Mouse (Mus musculus) thymus, adult 2 months (tissue): Measurements from ENCODE around the gene Tap1.

Experiments used
- CTCF ChIP-seq: fragments of 200-500 bp; IDR thresholded peaks from 2 replicates; pipeline ENCODE4 v1.5.1; 2012; ENCODE audit warnings: mild to moderate bottlenecking, control low read depth, low read length, moderate library complexity, borderline replicate concordance; ENCODE audit not compliant: control insufficient read depth, poor library complexity, insufficient read depth; ENCODE audit errors: extremely low read depth
- POLR2A ChIP-seq: fragments of 200-500 bp; IDR thresholded peaks from 2 replicates; pipeline ENCODE4 v1.6.1; 2012; ENCODE audit warnings: mild to moderate bottlenecking, low read length, control low read depth, moderate library complexity; ENCODE audit not compliant: control insufficient read depth, poor library complexity, insufficient read depth; ENCODE audit errors: extremely low read depth

DNA sequence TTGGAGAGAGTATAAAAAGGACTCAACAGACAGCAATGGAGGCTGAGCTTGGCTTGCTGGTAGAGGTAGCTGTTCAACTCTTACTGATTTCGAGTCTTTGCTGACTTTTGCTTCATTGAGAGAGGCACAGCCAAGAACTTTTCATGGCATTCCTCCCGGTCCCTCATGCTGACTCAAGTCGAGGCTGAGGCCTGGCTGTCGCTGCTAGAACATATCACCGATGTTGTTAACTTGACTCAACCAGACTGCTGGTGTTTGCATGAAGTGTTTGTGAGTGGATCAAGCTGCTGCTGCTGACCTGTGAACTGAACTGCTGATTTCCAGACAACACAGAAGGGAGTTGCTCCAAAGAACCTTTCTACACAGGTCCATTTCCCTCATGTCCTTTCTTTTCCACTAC is 49.3 kb downstream of the Tap1 start:
- no peak for TF ChIP-seq POLR2A
- TF ChIP-seq CTCF, result no peak
